Comparison of ENCODE assay signal across 8 mouse cellular contexts in the genomic region with DNA sequence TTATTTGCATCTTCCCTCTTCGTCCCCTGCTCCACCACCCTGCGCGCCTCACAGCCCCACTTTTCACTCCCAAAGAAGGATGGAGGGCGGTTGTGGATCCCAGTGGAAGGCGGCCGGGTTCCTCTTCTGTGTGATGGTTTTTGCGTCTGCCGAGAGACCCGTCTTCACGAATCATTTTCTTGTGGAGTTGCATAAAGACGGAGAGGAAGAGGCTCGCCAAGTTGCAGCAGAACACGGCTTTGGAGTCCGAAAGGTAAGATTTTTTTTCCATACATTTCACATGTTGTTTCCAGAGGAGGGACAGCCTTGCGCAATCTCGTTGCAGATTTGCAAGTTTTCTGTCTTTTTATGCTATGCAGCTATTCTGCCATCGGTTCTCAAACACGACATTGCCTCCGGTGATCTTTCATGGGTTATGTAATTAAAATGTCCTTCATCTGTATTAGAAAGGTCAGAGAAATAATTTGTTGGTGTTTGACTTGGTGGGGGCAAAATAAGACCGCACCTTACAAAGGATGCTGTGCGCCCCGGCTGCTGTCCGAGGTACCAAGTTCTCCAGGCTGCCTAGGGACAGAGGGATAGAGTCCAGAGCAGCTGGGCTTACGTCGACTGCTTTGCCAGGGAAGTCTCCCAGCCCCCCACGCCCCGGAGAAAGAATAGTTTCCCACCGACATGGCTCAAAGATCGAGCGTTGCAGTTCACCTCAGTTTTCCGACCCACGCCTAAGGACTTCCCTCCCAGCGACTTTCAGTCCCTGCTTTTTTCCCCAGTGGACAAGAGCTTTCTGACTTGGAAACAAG. TPM values are rescaled to one million over a fixed set of nuclear protein-coding genes. Genes with fewer than 3 reads are reported as not detected.
DNase-seq lines count a peak whose midpoint lies in the region; ATAC-seq lines count a peak whose summit lies in the region.

No protein-coding gene starts in this region.

- peaks cover 17% of the 10 kb centered on the region for H3K4me1 ChIP-seq in kidney, embryonic 15.5 days
- peaks cover 11% of the 10 kb centered on the region; the same call in 1 of the 2 replicates for H3K4me1 ChIP-seq in embryonic facial prominence, embryonic 12.5 days
- H3K4me1 ChIP-seq in intestine, embryonic 16.5 days (ENCODE audit: control insufficient read depth, insufficient read depth, low read length), result peaks cover 7% of the 10 kb centered on the region; the same call in 1 of the 2 replicates
- H3K4me1 ChIP-seq in midbrain, embryonic 15.5 days, result peaks cover 26% of the 10 kb centered on the region

- peaks cover 64% of the 10 kb centered on the region for H3K27me3 ChIP-seq in kidney, embryonic 15.5 days
- peaks cover 48% of the 10 kb centered on the region for H3K27me3 ChIP-seq in embryonic facial prominence, embryonic 12.5 days
- H3K27me3 ChIP-seq in intestine, embryonic 16.5 days (replicated peaks; ENCODE audit: control insufficient read depth, insufficient read depth, low read length), result peaks cover 36% of the 10 kb centered on the region
- no peaks in the 10 kb centered on the region for H3K27me3 ChIP-seq in midbrain, embryonic 15.5 days (replicated peaks)

- peak; percentile 56; the same call in 1 of the 2 replicates for ATAC-seq in kidney, embryonic 15.5 days (replicated peaks; ENCODE audit: low FRiP score)
- peak; percentile 55; the same call in 1 of the 2 replicates for ATAC-seq in embryonic facial prominence, embryonic 12.5 days (ENCODE audit: insufficient number of reproducible peaks, insufficient read depth, low FRiP score, low TSS enrichment)
- ATAC-seq in intestine, embryonic 16.5 days, result no peak
- ATAC-seq in midbrain, embryonic 15.5 days (replicated peaks), result no peak
- ATAC-seq in erythroblast, adult 5-6 weeks (replicated peaks; ENCODE audit: low FRiP score, poor library complexity, severe bottlenecking), result no peak

- peak overlapping the region; percentile 53 for H3K4me3 ChIP-seq in kidney, embryonic 15.5 days (replicated peaks)
- H3K4me3 ChIP-seq in embryonic facial prominence, embryonic 12.5 days, result peak overlapping the region; percentile 47
- H3K4me3 ChIP-seq in intestine, embryonic 16.5 days (ENCODE audit: low read length), result peak overlapping the region; percentile 49
- H3K4me3 ChIP-seq in midbrain, embryonic 15.5 days, result peak overlapping the region; percentile 68

- WGBS in kidney, embryonic 15.5 days, result 2% methylated on average over 33 of the region's 33 CpGs
- WGBS in embryonic facial prominence, embryonic 12.5 days, result 2% methylated on average over 33 of the region's 33 CpGs
- WGBS in intestine, embryonic 16.5 days, result 2% methylated on average over 33 of the region's 33 CpGs
- under 1% methylated on average over 33 of the region's 33 CpGs for WGBS in midbrain, embryonic 15.5 days

- H3K27ac ChIP-seq in kidney, embryonic 15.5 days, result no peak overlapping the region
- no peak overlapping the region for H3K27ac ChIP-seq in embryonic facial prominence, embryonic 12.5 days
- H3K27ac ChIP-seq in intestine, embryonic 16.5 days (ENCODE audit: low read length), result no peak overlapping the region
- H3K27ac ChIP-seq in midbrain, embryonic 15.5 days, result peak overlapping the region; percentile 93

- H3K4me2 ChIP-seq in kidney, embryonic 15.5 days, result peak overlapping the region; percentile 88
- peak overlapping the region; percentile 81 for H3K4me2 ChIP-seq in embryonic facial prominence, embryonic 12.5 days (replicated peaks)
- peak overlapping the region; percentile 85 for H3K4me2 ChIP-seq in intestine, embryonic 16.5 days (ENCODE audit: low read depth, low read length)
- peak overlapping the region; percentile 69 for H3K4me2 ChIP-seq in midbrain, embryonic 15.5 days

- no peak for DNase-seq in kidney, adult 18-20 months
- peak; percentile 39 for DNase-seq in adrenal gland, adult 2 months
- no peak for DNase-seq in MN1 (ENCODE audit: low spot score)

- no peak overlapping the region for H3K9ac ChIP-seq in kidney, embryonic 15.5 days
- H3K9ac ChIP-seq in embryonic facial prominence, embryonic 12.5 days, result 0 out of 2 replicates have a peak overlapping the region, but pooled peaks have one; percentile 24
- 0 out of 2 replicates have a peak overlapping the region, but pooled peaks have one; percentile 33 for H3K9ac ChIP-seq in intestine, embryonic 16.5 days (ENCODE audit: low read depth, low read length)
- H3K9ac ChIP-seq in midbrain, embryonic 15.5 days, result peak overlapping the region; percentile 78

- H3K36me3 ChIP-seq in kidney, embryonic 15.5 days, result no peaks in the 10 kb centered on the region
- no peaks in the 10 kb centered on the region for H3K36me3 ChIP-seq in embryonic facial prominence, embryonic 12.5 days
- no peaks in the 10 kb centered on the region for H3K36me3 ChIP-seq in intestine, embryonic 16.5 days (ENCODE audit: control insufficient read depth, insufficient read depth, low read length)
- no peaks in the 10 kb centered on the region for H3K36me3 ChIP-seq in midbrain, embryonic 15.5 days (replicated peaks)

- no peaks in the 10 kb centered on the region for H3K9me3 ChIP-seq in kidney, embryonic 15.5 days (replicated peaks)
- no peaks in the 10 kb centered on the region for H3K9me3 ChIP-seq in embryonic facial prominence, embryonic 12.5 days
- H3K9me3 ChIP-seq in intestine, embryonic 16.5 days (ENCODE audit: control insufficient read depth, low read length), result no peaks in the 10 kb centered on the region
- H3K9me3 ChIP-seq in midbrain, embryonic 15.5 days, result no peaks in the 10 kb centered on the region

RNA-seq across cellular contexts. Expression of a gene that starts 0.7 kb away (rescaled TPM):
- 1.6 and 1.9 TPM in 2 replicates for polyA plus RNA-seq in kidney, embryonic 15.5 days (2015; fragmentation: Nextera tagmentation; extraction: Ambion mirVana)
- 1 to 10 TPM; 4.1 to 5.6 TPM for total RNA-seq in adrenal gland, adult 2 months (2021)
- polyA plus RNA-seq in adrenal gland, adult 2 months (2012; rRNA removed), result 0.77 and 0.96 TPM in 2 replicates
- polyA plus RNA-seq in embryonic facial prominence, embryonic 12.5 days (2016; fragmentation: Nextera tagmentation; extraction: Ambion mirVana), result 1.3 and 1.8 TPM in 2 replicates
- 1.4 TPM in 2 replicates for polyA plus RNA-seq in intestine, embryonic 16.5 days (2015; fragmentation: Nextera tagmentation; extraction: Ambion mirVana)
- 30.0 and 30.6 TPM in 2 replicates for polyA plus RNA-seq in midbrain, embryonic 15.5 days (2015; fragmentation: Nextera tagmentation; extraction: Ambion mirVana)
- total RNA-seq in erythroblast, adult 5-6 weeks (2015; ENCODE audit: low replicate concordance), result not detected in 2 replicates
- not detected in 2 replicates for total RNA-seq in erythroblast, adult 5-6 weeks (2017; ENCODE audit: low replicate concordance)

Comparison
In these comparisons a context has a peak if more than half of its experiments do, and no peak if none do; other contexts are left out.
1. ATAC-seq: peak in kidney, embryonic 15.5 days (single experiment) and embryonic facial prominence, embryonic 12.5 days (single experiment); none in intestine, embryonic 16.5 days (single experiment), midbrain, embryonic 15.5 days (single experiment) and erythroblast, adult 5-6 weeks (single experiment).
2. RNA of a gene that starts 0.7 kb away (polyA plus RNA-seq): 30.0 to 30.6 TPM in midbrain, embryonic 15.5 days; 1.6 to 1.9 TPM in kidney, embryonic 15.5 days, 1.4 TPM in intestine, embryonic 16.5 days, 1.3 to 1.8 TPM in embryonic facial prominence, embryonic 12.5 days and 0.77 to 0.96 TPM in adrenal gland, adult 2 months; every median in the first group is over 10 times any median in the second.
3. Peak in every context shown above with its lines, with median percentiles within 50 percentile points of each other: H3K4me2 ChIP-seq and H3K4me3 ChIP-seq.